Mouse (Mus musculus) liver, embryonic 14.5 days (tissue): ENCODE measurements around the gene Gas8. TPM values are rescaled to one million over a fixed set of nuclear protein-coding genes. Genes with fewer than 3 reads are reported as not detected.
A peak's percentile ranks its signal among the peaks of the same experiment; 100 is the strongest.

ENCODE experiments used
- ATAC-seq: fragments of 200-750 bp; cut with Nextera tagmentation; 2 replicates; pipeline ENCODE4 v1.8.0; 2017; ENCODE audit warnings: moderate number of reproducible peaks, mild to moderate bottlenecking, moderate library complexity; ENCODE audit not compliant: insufficient read depth
- DNase-seq, 3 experiments: peaks; one replicate each; pipeline ENCODE4 v3.0.0-alpha.2; 2012 to 2013; ENCODE audit warnings: low read depth in 3 of 3, low spot score in 3 of 3
- H3K27ac ChIP-seq: fragments of 300-500 bp; sonication (generic); 2 replicates; pipeline ENCODE4 v1.5.1; 2014; ENCODE audit warnings: moderate library complexity, mild to moderate bottlenecking, control low read depth, inconsistent platforms
- H3K27me3 ChIP-seq: fragments of 300-500 bp; sonication (generic); 2 replicates; pipeline ENCODE4 v1.6.1; 2014; ENCODE audit warnings: mild to moderate bottlenecking, low read length, moderate library complexity; ENCODE audit not compliant: control insufficient read depth, insufficient read depth
- H3K36me3 ChIP-seq: fragments of 300-500 bp; sonication (generic); replicated peaks from 2 replicates; pipeline ENCODE4 v1.6.1; 2014; ENCODE audit warnings: low read depth; ENCODE audit not compliant: control insufficient read depth, insufficient read depth
- H3K4me1 ChIP-seq, 2 experiments: fragments of 200-500 bp in 1 of 2; fragments of 300-500 bp in 1 of 2; sonication (generic) in 1 of 2; replicated peaks; 2 replicates each; pipeline ENCODE4 v1.6.1; 2012 to 2014; ENCODE audit warnings: antibody characterized with exemption in 1 of 2, inconsistent platforms in 1 of 2, low read length in 1 of 2; ENCODE audit not compliant: control insufficient read depth in 2 of 2, insufficient read depth in 2 of 2
- H3K4me2 ChIP-seq: fragments of 300-500 bp; sonication (generic); 2 replicates; pipeline ENCODE4 v1.6.1; 2014; ENCODE audit warnings: low read depth, mild to moderate bottlenecking, control low read depth, moderate library complexity
- H3K4me3 ChIP-seq, 2 experiments: fragments of 200-500 bp in 1 of 2; fragments of 300-500 bp in 1 of 2; sonication (generic) in 1 of 2; 2 replicates each; pipeline ENCODE4 v1.5.1; 2012 to 2014; ENCODE audit warnings: low read depth in 2 of 2, low read length in 2 of 2, mild to moderate bottlenecking in 2 of 2, control low read depth in 1 of 2, inconsistent platforms in 1 of 2, moderate library complexity in 1 of 2; ENCODE audit not compliant: insufficient read depth in 1 of 2
- H3K9ac ChIP-seq: fragments of 300-500 bp; sonication (generic); replicated peaks from 2 replicates; pipeline ENCODE4 v1.6.1; 2014; ENCODE audit warnings: mild to moderate bottlenecking, control low read depth, moderate library complexity
- H3K9me3 ChIP-seq: fragments of 300-500 bp; sonication (generic); 2 replicates; pipeline ENCODE4 v1.6.1; 2016; ENCODE audit warnings: low read length, mixed read lengths; ENCODE audit not compliant: control insufficient read depth
- CTCF ChIP-seq: IDR thresholded peaks from 2 replicates; pipeline ENCODE4 v1.5.1; 2016; ENCODE audit warnings: antibody characterized with exemption, low read depth, control low read depth
- EP300 ChIP-seq: IDR thresholded peaks from 2 replicates; pipeline ENCODE4 v1.6.1; 2016; ENCODE audit warnings: antibody characterized with exemption, low read depth
- WGBS: fragments of 180-500 bp; shearing (Covaris S2); extraction: QIAGEN DNeasy Blood & Tissue Kit; methylation state at CpG from one replicate; pipeline ENCODE4 v1.1.7; 2014; ENCODE audit not compliant: insufficient replicate concordance; 5-methylcytosine and 5-hydroxymethylcytosine counted together
- polyA plus RNA-seq, 2 experiments: library from polyadenylated mRNA; depleted of rRNA in 1 of 2; stranded (reverse) in 1 of 2; unstranded in 1 of 2; fragments of >200 nt; fragmentation: Nextera tagmentation in 1 of 2; extraction: Ambion mirVana in 1 of 2; gene quantifications; 2 replicates each; pipeline versions ENCODE4 v1.2.1 to v1.2.3; 2012 to 2014

The Gas8 gene
- polyA plus RNA-seq, 2 experiments, result 2.3 to 3.4 TPM

DNA sequence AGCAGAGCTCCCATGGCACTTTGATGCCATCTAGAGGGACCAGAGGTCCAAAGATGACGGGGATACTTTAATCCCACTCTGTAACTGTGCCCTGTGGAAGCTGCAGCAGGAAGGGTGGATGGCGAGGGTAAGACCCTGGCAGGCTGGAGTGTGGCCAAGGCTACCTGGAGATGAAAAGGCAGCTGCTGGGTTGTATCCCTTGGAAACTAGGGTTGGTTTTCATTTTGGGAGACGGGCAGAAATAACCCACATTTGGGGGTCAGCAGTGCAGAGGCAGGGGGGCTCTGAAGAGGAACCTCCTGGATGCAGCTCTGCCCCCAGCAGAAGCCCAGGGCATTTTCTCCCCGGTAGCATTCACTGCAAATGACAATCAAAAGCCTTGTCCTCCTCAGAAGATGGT lies 13.4 kb upstream of the Gas8 start:
- no peak overlapping the region for H3K9ac ChIP-seq
- DNase-seq (no peak), ATAC-seq (no peak)
- H3K36me3 ChIP-seq, result peaks cover 22% of the 10 kb centered on the region
- no peak for TF ChIP-seq CTCF
- TF ChIP-seq EP300, result no peak
- H3K4me3 ChIP-seq, result no peak overlapping the region
- H3K27ac ChIP-seq, result no peak overlapping the region
- no peaks in the 10 kb centered on the region for H3K27me3 ChIP-seq
- H3K4me1 ChIP-seq, result no peaks in the 10 kb centered on the region
- no peaks in the 10 kb centered on the region for H3K9me3 ChIP-seq
- H3K4me2 ChIP-seq, result no peak overlapping the region
- 65% methylated on average over 4 of the region's 4 CpGs for WGBS

DNA sequence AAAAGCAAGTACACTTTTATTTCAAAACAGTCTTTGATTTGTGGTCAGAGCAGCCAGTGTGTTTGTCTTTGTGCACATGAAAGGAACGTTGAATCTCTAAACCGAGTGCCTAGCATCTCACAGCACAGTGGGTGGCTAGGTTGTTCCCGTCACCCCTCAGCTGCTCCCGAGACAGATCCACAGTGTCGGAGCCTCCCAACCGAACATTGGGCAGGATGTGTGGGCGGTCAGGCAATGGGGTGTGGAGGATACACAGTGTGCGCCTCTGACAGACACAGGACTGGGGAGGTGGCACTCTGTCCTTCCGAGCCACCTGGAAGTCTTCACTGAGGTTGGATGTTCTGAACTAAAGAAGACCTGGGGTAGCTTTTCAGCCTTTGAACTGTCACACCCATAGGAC lies 12.9 kb upstream of the Gas8 start:
- H3K4me3 ChIP-seq, result no peak overlapping the region
- DNase-seq, result no peak
- 82% methylated on average over 9 of the region's 9 CpGs for WGBS
- ATAC-seq, result no peak
- H3K27me3 ChIP-seq, result no peaks in the 10 kb centered on the region
- H3K9me3 ChIP-seq, result no peaks in the 10 kb centered on the region
- H3K4me2 ChIP-seq, result no peak overlapping the region
- no peak overlapping the region for H3K27ac ChIP-seq
- H3K4me1 ChIP-seq, result no peaks in the 10 kb centered on the region
- H3K9ac ChIP-seq, result no peak overlapping the region
- TF ChIP-seq CTCF (no peak), EP300 (no peak)
- H3K36me3 ChIP-seq, result peaks cover 22% of the 10 kb centered on the region

DNA sequence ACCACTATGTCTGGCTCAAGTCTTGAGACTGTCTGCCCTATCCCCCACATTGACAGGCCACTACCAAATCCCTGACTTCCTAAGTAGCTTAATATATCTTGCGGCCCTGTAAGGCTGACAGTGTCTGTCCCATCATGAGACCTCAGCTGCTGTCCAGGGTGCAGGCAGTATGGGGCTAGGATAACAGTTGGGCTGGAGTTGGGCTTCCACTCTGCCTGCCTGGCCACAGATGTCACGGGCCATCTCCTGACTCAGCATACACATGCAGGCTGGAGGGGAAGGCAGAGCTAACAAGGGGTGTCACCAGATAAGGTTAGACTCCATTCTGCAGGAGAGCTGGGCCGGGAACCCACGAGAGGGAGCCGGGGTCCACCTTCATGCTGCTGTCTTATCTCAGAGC lies 11.5 kb upstream of the Gas8 start:
- 20% methylated on average over 5 of the region's 5 CpGs for WGBS
- DNase-seq (no peak), ATAC-seq (peak; percentile 29; the same call in 1 of the 2 replicates)
- Histone ChIP-seq H3K36me3 (peaks cover 14% of the 10 kb centered on the region), H3K9me3 (no peaks in the 10 kb centered on the region), H3K27ac (no peak overlapping the region), H3K4me1 (no peaks in the 10 kb centered on the region), H3K4me2 (no peak overlapping the region), H3K27me3 (no peaks in the 10 kb centered on the region), H3K9ac (no peak overlapping the region), H3K4me3 (no peak overlapping the region)
- no peak for TF ChIP-seq CTCF
- no peak for TF ChIP-seq EP300

DNA sequence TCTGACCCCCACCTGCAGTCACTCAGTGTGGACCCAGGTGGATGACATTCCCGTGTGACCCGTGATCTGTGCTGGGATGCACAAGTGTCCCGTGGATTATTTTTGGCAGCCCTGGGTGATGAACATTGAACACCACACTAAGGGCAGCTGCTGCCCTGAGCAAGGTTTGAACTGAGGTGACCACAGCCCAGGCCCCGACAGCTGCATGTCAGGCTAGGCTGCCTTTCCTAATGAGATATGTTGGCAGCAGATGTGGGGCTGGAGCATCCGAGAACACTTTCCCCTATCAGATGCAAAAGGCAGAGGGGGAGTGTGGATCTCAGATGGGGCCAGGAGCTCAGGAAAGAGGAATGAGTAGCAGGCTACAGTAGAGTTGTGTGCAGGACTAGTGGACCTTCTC lies 7.8 kb upstream of the Gas8 start:
- Histone ChIP-seq H3K27ac (no peak overlapping the region), H3K4me3 (no peak overlapping the region), H3K4me1 (no peaks in the 10 kb centered on the region), H3K36me3 (no peaks in the 10 kb centered on the region), H3K9ac (no peak overlapping the region), H3K9me3 (no peaks in the 10 kb centered on the region), H3K4me2 (no peak overlapping the region), H3K27me3 (peaks cover 33% of the 10 kb centered on the region)
- TF ChIP-seq EP300 (no peak), CTCF (no peak)
- DNase-seq (no peak), ATAC-seq (no peak)
- 56% methylated on average over 5 of the region's 5 CpGs for WGBS

DNA sequence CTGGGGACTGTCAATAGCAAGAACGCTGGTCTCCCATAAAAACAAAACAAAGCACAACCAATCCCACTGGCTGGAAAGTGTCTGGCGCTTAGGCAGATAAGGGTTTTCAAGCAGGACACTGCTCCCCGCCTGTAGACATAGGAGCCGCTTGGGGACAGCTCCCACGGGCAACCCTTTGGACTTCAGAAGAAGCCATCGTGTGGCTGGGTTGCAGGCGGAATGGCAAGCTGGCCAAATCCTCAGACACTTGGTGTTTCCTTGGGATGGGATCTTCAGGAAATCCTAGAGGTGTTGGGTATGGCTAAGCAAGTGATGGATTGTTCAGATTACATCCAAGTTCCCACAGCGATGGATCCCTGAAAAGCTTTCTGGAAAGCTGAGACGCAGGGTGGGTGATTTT lies 4.5 kb upstream of the Gas8 start:
- DNase-seq, result no peak

More for the DNA sequence above, 4.5 kb upstream of the Gas8 start:
- no peak for ATAC-seq
- Histone ChIP-seq H3K4me2 (no peak overlapping the region), H3K4me1 (0 out of 4 replicates have a peak, but pooled peaks cover 0 to 2% of the 10 kb centered on the region in 2 experiments), H3K9ac (no peak overlapping the region), H3K9me3 (no peaks in the 10 kb centered on the region), H3K36me3 (no peaks in the 10 kb centered on the region), H3K4me3 (no peak overlapping the region), H3K27me3 (peaks cover 42% of the 10 kb centered on the region), H3K27ac (no peak overlapping the region)
- WGBS, result 5% methylated on average over 9 of the region's 9 CpGs
- TF ChIP-seq EP300 (no peak), CTCF (no peak)
